Mouse (Mus musculus): ENCODE data around the gene Tcf3.

Tcf3 gene

GRCm38 (mm10) chr10:80433513-80434232 lies at the start of gene Tcf3:
Gene Tcf3, minus strand, starts transcription at chr10:80433647.
- DNase-seq: peak; percentile 98

DNA sequence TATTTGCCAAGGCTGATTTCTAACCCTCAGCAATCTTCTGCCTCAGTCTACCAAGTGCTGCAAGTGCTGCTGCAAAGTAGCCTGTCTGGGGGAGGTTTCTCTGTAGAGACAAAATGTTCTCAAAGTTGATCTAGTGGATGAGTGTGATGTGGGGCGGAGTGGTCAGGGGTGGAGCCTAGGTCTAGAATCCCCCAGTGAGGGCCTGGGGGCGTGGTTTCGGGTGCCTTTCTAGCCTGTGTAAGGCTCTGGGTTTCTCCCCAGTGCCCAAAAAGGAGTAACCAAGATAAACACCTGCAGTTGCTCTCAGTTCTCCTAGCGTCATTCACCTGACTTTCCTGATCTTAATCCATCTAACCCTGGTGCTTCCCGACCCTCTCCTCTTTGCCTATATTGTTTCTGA lies 47.6 kb upstream of the Tcf3 start:
- DNase-seq: no peak

DNA sequence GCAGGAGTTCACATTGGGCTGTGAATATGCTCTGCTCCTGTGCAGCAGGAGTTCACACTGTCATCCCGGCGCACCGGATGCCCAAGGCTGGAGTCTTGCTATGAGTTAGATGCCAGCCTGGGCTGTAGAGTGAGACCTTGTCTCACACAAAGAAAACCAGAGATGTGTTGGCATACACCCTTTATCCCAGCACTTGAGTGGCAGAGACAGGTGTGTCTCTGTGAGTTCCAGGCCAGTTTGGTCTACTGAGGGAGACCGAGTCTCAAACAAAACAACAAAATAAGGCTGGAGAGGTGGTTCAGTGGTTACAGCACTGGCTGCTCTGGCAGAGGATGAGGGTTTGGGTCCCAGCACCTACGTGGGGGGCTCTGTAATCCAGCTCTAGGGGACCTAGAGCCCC lies 45.1 kb upstream of the Tcf3 start:
- DNase-seq: no peak

DNA sequence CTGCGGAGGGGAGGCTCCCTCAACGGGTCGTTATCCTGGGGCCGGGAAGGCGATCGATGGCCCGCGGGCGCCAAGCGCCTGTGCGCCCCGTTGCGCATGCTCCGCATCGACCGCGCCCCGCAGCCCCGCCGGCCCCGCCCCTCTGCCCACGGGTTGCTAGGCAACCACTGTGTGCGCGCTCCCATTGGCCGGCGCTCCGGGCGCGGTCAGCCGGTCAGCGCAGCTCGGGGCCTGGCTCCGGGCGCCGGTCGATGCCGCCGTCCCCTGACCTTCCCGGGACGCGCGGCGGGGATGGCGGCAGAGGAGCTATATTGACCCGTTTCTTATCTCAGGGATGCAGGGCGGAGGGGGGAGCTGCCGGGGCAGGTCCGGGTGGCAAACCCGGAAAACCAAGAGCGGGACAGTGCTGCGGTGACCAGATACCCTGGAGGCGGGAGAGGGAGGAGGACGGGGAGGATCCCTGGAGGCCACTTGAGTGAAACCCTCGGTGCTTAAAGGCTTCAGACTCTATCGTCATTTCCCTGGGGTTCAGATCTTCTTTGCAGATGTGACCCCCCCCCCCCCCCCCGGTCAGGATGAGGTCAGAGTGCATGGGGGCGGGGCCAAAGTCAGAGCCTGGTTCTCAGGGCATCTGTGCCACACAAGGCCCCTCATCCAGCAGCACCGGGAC lies 42.0 kb upstream of the Tcf3 start:
- DNase-seq: peak; percentile 90

- DNase-seq: no peak
Observed at GRCm38 (mm10) chr10:80465066-80465465, 31.6 kb upstream of the Tcf3 start.

GRCm38 (mm10) chr10:80464381-80465035 lies 31.1 kb upstream of the Tcf3 start:
- DNase-seq: no peak

GRCm38 (mm10) chr10:80461346-80461745 lies 27.9 kb upstream of the Tcf3 start:
- DNase-seq: no peak

DNA sequence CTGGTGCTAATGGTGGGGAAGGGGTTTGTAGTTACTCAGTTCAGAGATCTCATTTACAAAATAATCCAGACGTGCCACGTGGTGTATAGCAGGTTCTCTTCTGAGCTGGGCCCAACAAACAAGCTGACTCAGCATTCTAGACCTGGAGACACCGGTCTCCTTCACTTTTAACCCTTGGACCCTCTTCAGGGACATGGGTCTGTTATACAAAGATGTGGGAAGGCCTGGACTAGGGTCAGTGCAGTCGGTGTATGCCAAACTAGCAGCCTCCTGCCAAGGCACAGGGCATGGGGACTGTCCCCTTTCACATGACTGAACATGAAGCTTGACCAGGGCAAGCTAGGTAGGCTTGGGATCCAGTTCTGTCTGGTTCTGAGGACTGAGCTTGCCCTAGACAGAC lies 26.9 kb upstream of the Tcf3 start:
- no peak for DNase-seq

DNA sequence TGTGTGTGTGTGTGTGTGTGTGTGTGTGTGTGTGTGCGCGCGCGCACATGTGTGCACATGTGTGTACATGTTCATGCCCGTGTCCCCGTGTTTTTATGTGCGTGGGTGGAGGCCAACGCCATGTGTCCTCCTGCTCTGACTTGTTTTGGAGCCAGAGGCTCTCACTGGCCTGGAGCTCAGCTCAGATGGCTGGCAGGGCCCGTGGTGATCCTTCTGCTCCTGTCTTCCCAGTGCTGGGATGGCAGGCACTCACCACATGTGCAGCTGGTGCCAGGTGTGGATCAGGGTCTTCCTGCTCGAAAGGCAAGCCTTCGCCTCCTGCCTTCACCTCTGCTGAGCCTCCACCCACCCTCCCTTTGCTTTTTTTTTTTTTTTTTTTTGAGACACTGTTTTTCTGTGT lies 26.2 kb upstream of the Tcf3 start:
- no peak for DNase-seq

GRCm38 (mm10) chr10:80459236-80459635 lies 25.8 kb upstream of the Tcf3 start:
- DNase-seq: no peak

- DNase-seq: no peak
Observed at GRCm38 (mm10) chr10:80455697-80456096, 22.2 kb upstream of the Tcf3 start.

- no peak for DNase-seq
Observed at GRCm38 (mm10) chr10:80454781-80455180, 21.3 kb upstream of the Tcf3 start.

DNA sequence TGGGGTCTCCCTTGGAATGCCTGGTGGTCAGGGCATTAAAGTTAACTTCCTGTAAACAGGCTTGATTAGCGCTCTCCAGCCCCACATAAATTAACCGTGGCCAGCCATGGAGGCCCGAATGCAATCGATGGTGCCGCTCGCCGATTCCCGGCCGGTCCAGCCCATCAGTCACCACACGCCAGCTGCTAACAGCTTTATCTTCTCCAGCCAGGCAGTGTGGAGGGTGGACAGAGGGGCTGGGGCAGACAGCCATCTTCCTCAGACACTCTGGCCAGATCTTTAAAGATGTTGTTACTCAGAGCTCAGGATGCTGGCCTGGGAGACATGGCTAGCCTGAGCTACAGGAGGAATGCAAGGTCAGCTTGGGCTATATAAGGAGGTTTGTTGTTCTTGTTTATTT lies 20.2 kb upstream of the Tcf3 start:
- no peak for DNase-seq

DNA sequence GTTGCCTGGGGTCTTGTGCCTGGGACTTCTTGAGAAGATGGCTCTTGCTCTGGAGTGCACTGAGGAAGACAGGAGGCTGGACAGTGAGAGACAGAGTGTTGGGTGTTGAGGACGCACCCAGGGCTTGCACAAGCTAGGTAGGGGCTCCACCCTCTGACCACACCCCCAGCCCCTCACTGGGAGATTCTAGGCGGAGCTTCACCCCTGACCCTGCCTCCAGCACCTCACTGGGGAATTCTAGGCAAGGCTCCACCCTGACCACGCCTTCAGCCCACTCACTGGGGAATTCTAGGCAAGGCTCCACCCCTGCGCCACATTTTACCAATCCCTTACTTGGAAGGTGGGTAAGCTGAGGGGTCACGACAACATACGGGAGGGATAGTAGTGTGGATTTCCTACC lies 17.2 kb upstream of the Tcf3 start:
- no peak for DNase-seq

DNA sequence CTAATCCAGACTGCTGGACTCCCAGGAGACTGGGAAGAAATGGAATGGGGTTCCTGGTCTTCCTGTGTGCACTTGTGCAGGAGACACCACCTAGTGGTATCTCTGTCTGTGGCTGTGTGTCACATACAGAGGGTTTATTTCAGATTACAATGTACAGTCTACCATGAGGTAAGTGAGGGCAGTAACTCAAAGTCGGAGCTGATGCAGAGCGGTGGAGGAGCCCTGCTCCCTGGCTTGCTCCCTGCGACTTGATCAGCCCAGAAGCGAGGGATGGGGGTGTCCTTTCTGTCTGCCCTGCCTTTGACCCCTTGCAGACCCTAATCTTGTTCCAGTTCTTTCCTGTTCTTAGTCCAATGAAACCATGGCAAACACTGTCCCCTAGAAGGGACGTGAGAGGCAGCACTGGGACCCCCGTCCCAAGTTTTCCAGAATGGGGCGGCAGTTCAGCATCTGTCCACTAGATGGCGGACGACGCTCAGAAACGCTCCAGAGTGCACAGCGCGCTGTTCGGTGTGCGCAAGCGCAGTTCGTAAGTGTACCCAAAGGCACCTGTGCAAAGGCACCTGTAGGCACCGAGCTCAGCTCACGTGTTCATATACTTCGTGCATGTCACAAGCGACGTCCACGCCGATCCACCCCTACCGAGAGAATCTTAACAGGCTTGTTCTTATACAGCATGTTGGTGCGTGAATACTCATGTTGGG lies 12.6 kb upstream of the Tcf3 start:
- DNase-seq: peak; percentile 80

- no peak for DNase-seq
Observed at GRCm38 (mm10) chr10:80445052-80445451, 11.6 kb upstream of the Tcf3 start.

- no peak for DNase-seq
Observed at GRCm38 (mm10) chr10:80444339-80445045, 11.0 kb upstream of the Tcf3 start.

GRCm38 (mm10) chr10:80443575-80444278 lies 10.3 kb upstream of the Tcf3 start:
- DNase-seq: no peak

DNA sequence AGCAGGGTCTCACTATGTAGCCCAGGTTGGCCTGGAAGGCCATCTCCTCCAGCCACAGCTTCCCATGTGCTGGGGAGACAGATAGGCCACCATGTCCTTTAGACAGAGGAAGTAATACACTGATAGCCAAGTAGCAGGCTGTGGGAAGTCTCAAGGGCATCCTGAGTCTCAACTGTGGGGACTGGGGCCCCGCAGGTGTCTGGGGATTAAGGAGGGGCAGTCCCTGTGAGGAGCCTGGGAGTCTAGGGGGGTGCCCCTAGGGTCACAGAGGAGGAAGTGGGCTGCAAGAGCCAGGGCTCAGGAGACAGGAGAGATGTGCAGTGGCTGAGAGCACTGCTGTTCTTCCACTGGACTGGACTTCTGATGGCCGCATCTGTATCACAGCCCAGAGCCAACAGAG lies 9.5 kb upstream of the Tcf3 start:
- no peak for DNase-seq

DNA sequence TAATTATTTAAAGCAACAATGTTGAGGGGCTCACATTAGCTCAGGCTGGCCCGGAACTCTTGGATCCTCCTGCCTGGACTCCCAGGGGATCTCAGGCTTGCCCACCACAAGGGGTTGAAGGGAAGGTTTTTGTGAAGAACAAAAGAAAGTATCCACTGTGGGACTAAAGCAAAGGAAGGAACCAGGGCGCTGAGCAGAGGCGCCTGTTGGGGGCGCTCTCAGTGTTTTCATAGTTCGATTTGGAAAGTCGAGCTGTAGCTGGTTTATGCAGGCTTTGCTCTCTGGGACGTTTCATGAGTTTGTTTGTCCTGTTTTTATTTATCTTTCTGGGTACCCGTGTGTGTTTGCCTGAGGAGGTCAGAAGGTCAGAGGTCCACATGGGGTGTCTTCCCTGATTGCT lies 8.2 kb upstream of the Tcf3 start:
- DNase-seq: no peak

DNA sequence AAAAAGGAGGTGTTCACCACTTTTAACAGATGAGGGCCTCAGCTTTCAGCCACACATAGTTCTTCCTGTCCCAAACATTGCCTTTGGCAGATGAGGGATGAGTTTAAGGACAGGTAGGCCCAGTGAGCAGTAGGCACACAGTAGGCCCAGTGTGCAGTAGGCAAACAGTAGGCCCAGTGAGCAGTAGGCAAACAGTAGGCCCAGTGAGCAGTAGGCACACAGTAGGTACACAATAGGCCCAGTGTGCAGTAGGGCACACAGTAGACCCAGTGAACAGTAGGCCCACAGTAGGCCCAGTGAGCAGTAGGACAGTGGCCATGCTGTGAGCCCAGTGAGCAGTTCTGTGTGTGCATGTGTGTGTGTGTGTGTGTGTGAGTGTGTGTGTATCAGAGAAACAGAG lies 6.6 kb upstream of the Tcf3 start:
- no peak for DNase-seq

DNA sequence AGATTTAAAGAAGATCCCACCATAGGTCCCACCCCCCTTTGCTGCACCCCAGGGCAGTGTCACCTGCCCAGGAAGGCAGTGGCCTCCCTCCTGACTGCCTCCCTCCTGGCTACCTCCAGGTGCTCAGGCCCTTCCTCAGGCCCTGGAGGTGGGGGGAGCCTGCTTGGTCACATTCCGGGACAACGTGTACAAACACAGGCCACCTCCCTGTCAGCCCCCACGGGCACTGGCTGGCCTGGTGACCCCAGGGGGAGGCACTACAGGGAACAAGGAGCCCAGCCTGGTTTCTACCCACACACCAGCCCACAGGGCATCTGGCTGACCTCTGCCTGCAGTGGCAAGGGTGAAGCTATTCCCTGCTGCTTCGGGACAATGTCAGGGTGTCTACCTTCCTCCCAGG lies 4.5 kb upstream of the Tcf3 start:
- DNase-seq: no peak

Measured in cerebellum, adult 9-11 months (tissue).